Mouse (Mus musculus): ENCODE measurements around the gene Daam1. TPM values are rescaled to one million over a fixed set of nuclear protein-coding genes. Genes with fewer than 3 reads are reported as not detected.

The Daam1 gene
- polyA plus RNA-seq, 1 experiment from 2014 or later, result 26.5 TPM

- Histone ChIP-seq H3K27ac (replicated peaks) (no peak overlapping the region), H3K27me3 (no peaks in the 10 kb centered on the region), H3K4me1 (replicated peaks) (no peaks in the 10 kb centered on the region), H3K4me3 (no peak overlapping the region), H3K36me3 (no peaks in the 10 kb centered on the region), H3K9me3 (no peaks in the 10 kb centered on the region), H3K4me2 (no peak overlapping the region), H3K9ac (no peak overlapping the region)
- 89% methylated on average over 3 of the region's 3 CpGs for WGBS
- ATAC-seq (ENCODE audit: low FRiP score, low read depth), result no peak
Measured at GRCm38 (mm10) chr12:71809550-71809949, 21.3 kb upstream of the Daam1 start.

GRCm38 (mm10) chr12:71812567-71812966 lies 18.3 kb upstream of the Daam1 start:
- no peak overlapping the region for H3K9ac ChIP-seq
- H3K36me3 ChIP-seq, result no peaks in the 10 kb centered on the region
- H3K4me2 ChIP-seq, result no peak overlapping the region
- no peak overlapping the region for H3K27ac ChIP-seq (replicated peaks)
- no peaks in the 10 kb centered on the region for H3K27me3 ChIP-seq
- no peak for ATAC-seq (ENCODE audit: low FRiP score, low read depth)
- no peaks in the 10 kb centered on the region for H3K4me1 ChIP-seq (replicated peaks)
- H3K4me3 ChIP-seq, result no peak overlapping the region
- 96% methylated on average over 14 of the region's 14 CpGs for WGBS
- no peaks in the 10 kb centered on the region for H3K9me3 ChIP-seq

GRCm38 (mm10) chr12:71813251-71813650 lies 17.6 kb upstream of the Daam1 start:
- Histone ChIP-seq H3K9ac (no peak overlapping the region), H3K27ac (replicated peaks) (no peak overlapping the region), H3K4me1 (replicated peaks) (no peaks in the 10 kb centered on the region), H3K4me2 (no peak overlapping the region), H3K9me3 (no peaks in the 10 kb centered on the region), H3K27me3 (no peaks in the 10 kb centered on the region), H3K36me3 (no peaks in the 10 kb centered on the region), H3K4me3 (no peak overlapping the region)
- ATAC-seq (ENCODE audit: low FRiP score, low read depth), result no peak
- WGBS, result 86% methylated on average over 9 of the region's 9 CpGs

- Histone ChIP-seq H3K27ac (replicated peaks) (no peak overlapping the region), H3K4me1 (replicated peaks) (no peaks in the 10 kb centered on the region), H3K9ac (no peak overlapping the region), H3K27me3 (no peaks in the 10 kb centered on the region), H3K4me3 (no peak overlapping the region), H3K4me2 (no peak overlapping the region), H3K9me3 (no peaks in the 10 kb centered on the region), H3K36me3 (no peaks in the 10 kb centered on the region)
- no peak for ATAC-seq (ENCODE audit: low FRiP score, low read depth)
- 36% methylated on average over 7 of the region's 7 CpGs for WGBS
Measured at GRCm38 (mm10) chr12:71813761-71814160, 17.1 kb upstream of the Daam1 start.

- no peaks in the 10 kb centered on the region for H3K36me3 ChIP-seq
- ATAC-seq (ENCODE audit: low FRiP score, low read depth), result no peak
- H3K9ac ChIP-seq, result no peak overlapping the region
- H3K27ac ChIP-seq (replicated peaks), result no peak overlapping the region
- H3K4me1 ChIP-seq (replicated peaks), result no peaks in the 10 kb centered on the region
- no peak overlapping the region for H3K4me3 ChIP-seq
- H3K9me3 ChIP-seq, result no peaks in the 10 kb centered on the region
- no peak overlapping the region for H3K4me2 ChIP-seq
- H3K27me3 ChIP-seq, result no peaks in the 10 kb centered on the region
- 85% methylated on average over 5 of the region's 5 CpGs for WGBS
Measured at GRCm38 (mm10) chr12:71820094-71820493, 10.8 kb upstream of the Daam1 start.

GRCm38 (mm10) chr12:71821272-71821671 lies 9.6 kb upstream of the Daam1 start:
- no peaks in the 10 kb centered on the region for H3K27me3 ChIP-seq
- no peak overlapping the region for H3K27ac ChIP-seq (replicated peaks)
- no peaks in the 10 kb centered on the region for H3K4me1 ChIP-seq (replicated peaks)
- H3K9me3 ChIP-seq, result no peaks in the 10 kb centered on the region
- H3K4me3 ChIP-seq, result no peak overlapping the region
- H3K36me3 ChIP-seq, result no peaks in the 10 kb centered on the region
- H3K4me2 ChIP-seq, result no peak overlapping the region
- WGBS, result 94% methylated on average over 5 of the region's 5 CpGs
- no peak for ATAC-seq (ENCODE audit: low FRiP score, low read depth)
- H3K9ac ChIP-seq, result no peak overlapping the region

- Histone ChIP-seq H3K4me2 (no peak overlapping the region), H3K9me3 (no peaks in the 10 kb centered on the region), H3K36me3 (no peaks in the 10 kb centered on the region), H3K27me3 (no peaks in the 10 kb centered on the region), H3K4me3 (no peak overlapping the region), H3K4me1 (replicated peaks) (no peaks in the 10 kb centered on the region), H3K9ac (no peak overlapping the region), H3K27ac (replicated peaks) (no peak overlapping the region)
- ATAC-seq (ENCODE audit: low FRiP score, low read depth), result no peak
- 83% methylated on average over 8 of the region's 8 CpGs for WGBS
Measured at GRCm38 (mm10) chr12:71821743-71822142, 9.1 kb upstream of the Daam1 start.

- Histone ChIP-seq H3K9me3 (no peaks in the 10 kb centered on the region), H3K4me3 (no peak overlapping the region), H3K4me2 (no peak overlapping the region), H3K9ac (no peak overlapping the region), H3K4me1 (replicated peaks) (peaks cover 3% of the 10 kb centered on the region), H3K27me3 (no peaks in the 10 kb centered on the region; the same call in 1 of the 2 replicates), H3K36me3 (no peaks in the 10 kb centered on the region), H3K27ac (replicated peaks) (no peak overlapping the region)
- 69% methylated on average over 6 of the region's 6 CpGs for WGBS
- ATAC-seq (ENCODE audit: low FRiP score, low read depth), result no peak
Measured at GRCm38 (mm10) chr12:71824927-71825326, 6.0 kb upstream of the Daam1 start.

- no peak for ATAC-seq (ENCODE audit: low FRiP score, low read depth)
- peaks cover 34% of the 10 kb centered on the region for H3K4me1 ChIP-seq (replicated peaks)
- H3K36me3 ChIP-seq, result no peaks in the 10 kb centered on the region
- peak overlapping the region; percentile 81 for H3K27ac ChIP-seq (replicated peaks)
- 10% methylated on average over 10 of the region's 10 CpGs for WGBS
- peak overlapping the region; percentile 63 for H3K4me2 ChIP-seq
- peak overlapping the region; percentile 85 for H3K4me3 ChIP-seq
- peak overlapping the region; percentile 64 for H3K9ac ChIP-seq
- H3K9me3 ChIP-seq, result no peaks in the 10 kb centered on the region
- H3K27me3 ChIP-seq, result no peaks in the 10 kb centered on the region; the same call in 1 of the 2 replicates
Measured at GRCm38 (mm10) chr12:71830139-71830538, 739 bp upstream of the Daam1 start.

GRCm38 (mm10) chr12:71831258-71832087 lies 595 bp downstream of the Daam1 start:
- peak overlapping the region; percentile 85 for H3K4me3 ChIP-seq
- H3K36me3 ChIP-seq, result no peaks in the 10 kb centered on the region
- peak overlapping the region; percentile 68 for H3K4me2 ChIP-seq
- H3K27ac ChIP-seq (replicated peaks), result peak overlapping the region; percentile 93
- H3K4me1 ChIP-seq (replicated peaks), result peaks cover 46% of the 10 kb centered on the region
- ATAC-seq (ENCODE audit: low FRiP score, low read depth), result peak; percentile 35; the same call in 1 of the 2 replicates
- under 1% methylated on average over 57 of the region's 59 CpGs for WGBS
- H3K27me3 ChIP-seq, result no peaks in the 10 kb centered on the region; the same call in 1 of the 2 replicates
- no peaks in the 10 kb centered on the region for H3K9me3 ChIP-seq
- peak overlapping the region; percentile 98 for H3K9ac ChIP-seq

GRCm38 (mm10) chr12:71832225-71832624 lies 1.3 kb downstream of the Daam1 start:
- no peaks in the 10 kb centered on the region; the same call in 1 of the 2 replicates for H3K27me3 ChIP-seq
- ATAC-seq (ENCODE audit: low FRiP score, low read depth), result no peak
- peak overlapping the region; percentile 93 for H3K27ac ChIP-seq (replicated peaks)
- H3K9me3 ChIP-seq, result no peaks in the 10 kb centered on the region
- peaks cover 54% of the 10 kb centered on the region for H3K4me1 ChIP-seq (replicated peaks)
- under 1% methylated on average over 12 of the region's 12 CpGs for WGBS
- H3K4me2 ChIP-seq, result peak overlapping the region; percentile 68
- H3K4me3 ChIP-seq, result peak overlapping the region; percentile 85
- peak overlapping the region; percentile 98 for H3K9ac ChIP-seq
- H3K36me3 ChIP-seq, result no peaks in the 10 kb centered on the region

- peaks cover 71% of the 10 kb centered on the region for H3K4me1 ChIP-seq (replicated peaks)
Measured at GRCm38 (mm10) chr12:71834041-71834440, 3.2 kb downstream of the Daam1 start.

More at GRCm38 (mm10) chr12:71834041-71834440, 3.2 kb downstream of the Daam1 start:
- ATAC-seq (ENCODE audit: low FRiP score, low read depth), result no peak
- no peak overlapping the region for H3K4me2 ChIP-seq
- no peak overlapping the region for H3K4me3 ChIP-seq
- H3K9me3 ChIP-seq, result no peaks in the 10 kb centered on the region
- 48% methylated on average over 7 of the region's 7 CpGs for WGBS
- H3K9ac ChIP-seq, result no peak overlapping the region
- H3K36me3 ChIP-seq, result no peaks in the 10 kb centered on the region
- H3K27me3 ChIP-seq, result no peaks in the 10 kb centered on the region
- H3K27ac ChIP-seq (replicated peaks), result no peak overlapping the region

All from hindbrain, embryonic 15.5 days (tissue).